Mouse (Mus musculus) ES-Bruce4 (cell line): ENCODE data around the gene Hrh2.

ENCODE experiments used
- CTCF ChIP-seq: IDR thresholded peaks from one replicate; pipeline ENCODE4 v1.8.1; 2011; ENCODE audit warnings: low read depth, low read length
- POLR2A ChIP-seq: IDR thresholded peaks from one replicate; pipeline ENCODE4 v1.8.1; 2011; ENCODE audit warnings: low read length; ENCODE audit not compliant: insufficient read depth

DNA sequence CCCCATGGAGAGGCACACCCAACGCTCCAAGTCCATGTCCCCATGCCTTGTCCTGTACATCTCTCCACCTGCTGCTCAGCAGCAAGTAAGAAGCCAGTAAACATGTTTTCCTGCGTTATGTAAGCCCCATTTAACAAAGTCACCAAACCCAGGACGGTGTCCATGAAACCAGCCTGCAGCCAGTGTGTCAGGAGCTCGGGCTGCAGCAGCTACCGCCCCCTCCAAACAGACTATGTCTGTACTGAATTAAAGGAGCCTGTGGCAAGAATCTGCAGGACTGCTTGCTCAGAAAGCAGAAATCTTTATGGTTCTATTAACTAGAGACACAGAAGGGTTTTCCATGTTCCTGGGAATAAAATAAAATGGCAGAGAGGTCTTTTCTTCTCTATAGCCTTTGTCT lies 53.3 kb downstream of the Hrh2 start:
- TF ChIP-seq CTCF (no peak), POLR2A (no peak)
